Mouse (Mus musculus): ENCODE measurements around the gene R3hdm4. TPM values are rescaled to one million over a fixed set of nuclear protein-coding genes. Genes with fewer than 3 reads are reported as not detected.

Gene R3hdm4
- total RNA-seq, 1 experiment from 2014 or later: 75.8 TPM

DNA sequence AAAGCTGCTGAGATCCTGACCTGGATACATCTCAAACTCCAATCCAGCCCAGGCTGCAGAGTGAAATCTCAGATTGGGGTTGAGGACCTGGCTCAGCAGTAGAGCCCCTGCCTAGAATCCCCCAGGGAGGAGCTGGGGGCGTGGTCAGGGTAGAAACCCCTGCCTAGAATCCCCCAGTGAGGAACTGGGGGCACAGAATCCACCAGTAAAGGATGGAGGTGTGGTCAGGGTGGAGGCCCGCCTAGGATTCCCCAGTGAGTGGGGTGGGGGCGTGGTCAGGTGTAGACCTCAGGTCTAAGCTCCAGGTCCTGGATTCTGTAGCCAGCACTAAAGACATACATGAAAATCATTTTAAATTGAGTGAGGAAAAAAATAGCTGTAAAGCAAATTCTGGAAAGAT lies 48.1 kb downstream of the R3hdm4 start:
- DNase-seq: no peak

GRCm38 (mm10) chr10:79871845-79872244 lies 49.2 kb downstream of the R3hdm4 start:
- no peak for DNase-seq

GRCm38 (mm10) chr10:79866601-79867000 lies 54.4 kb downstream of the R3hdm4 start:
- DNase-seq: no peak

DNA sequence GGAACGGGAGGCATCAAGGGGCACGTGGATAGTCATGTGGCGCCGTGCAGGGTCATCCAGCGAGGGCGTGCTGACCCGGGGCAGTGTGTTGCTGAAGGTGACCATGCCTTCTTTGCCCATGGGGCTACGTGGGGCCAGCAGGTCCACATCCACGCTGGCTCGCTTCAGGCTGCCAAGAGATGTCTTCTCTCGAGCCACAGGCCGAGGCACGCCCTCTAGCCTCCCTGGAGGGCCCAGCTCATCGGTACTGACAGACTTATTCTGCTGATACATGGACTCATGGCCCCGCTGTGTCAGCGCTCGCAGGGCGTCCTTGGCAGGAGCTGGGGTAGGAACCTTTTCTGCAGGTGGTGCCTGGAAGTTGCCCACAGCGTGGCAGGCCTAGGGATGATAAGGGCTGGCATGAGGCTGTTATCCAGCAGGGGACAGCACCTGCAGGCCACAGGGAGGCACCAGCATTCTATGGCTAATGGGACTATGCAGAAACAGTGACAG lies 55.2 kb downstream of the R3hdm4 start:
- peak; percentile 70 for DNase-seq

- peak; percentile 52 for DNase-seq
Observed at GRCm38 (mm10) chr10:79865189-79865601, 55.8 kb downstream of the R3hdm4 start.

GRCm38 (mm10) chr10:79864351-79865188 lies 56.4 kb downstream of the R3hdm4 start:
- no peak for DNase-seq

DNA sequence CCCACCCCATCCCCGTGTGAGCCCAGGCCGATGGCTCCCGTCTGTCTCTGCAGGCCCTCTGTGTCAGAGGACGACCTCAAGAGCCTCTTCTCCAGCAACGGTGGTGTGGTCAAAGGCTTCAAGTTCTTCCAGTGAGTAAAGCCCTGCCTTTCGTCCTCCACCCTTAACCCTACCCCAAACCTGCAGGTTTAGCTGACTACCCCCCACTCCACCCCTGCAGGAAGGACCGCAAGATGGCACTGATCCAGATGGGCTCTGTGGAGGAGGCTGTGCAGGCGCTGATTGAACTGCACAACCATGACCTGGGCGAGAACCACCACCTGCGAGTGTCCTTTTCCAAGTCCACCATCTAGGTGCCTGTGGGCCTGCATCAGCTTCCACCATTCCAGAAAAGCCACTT lies 58.1 kb downstream of the R3hdm4 start:
- DNase-seq: no peak

- no peak for DNase-seq
Observed at GRCm38 (mm10) chr10:79862049-79862788, 58.8 kb downstream of the R3hdm4 start.

- DNase-seq: no peak
Observed at GRCm38 (mm10) chr10:79861230-79862048, 59.6 kb downstream of the R3hdm4 start.

- no peak for DNase-seq
Observed at GRCm38 (mm10) chr10:79860079-79860911, 60.7 kb downstream of the R3hdm4 start.

Small RNA genes lying within 50 kb of the gene (microRNA-seq; reads per million reads assigned to microRNA genes)
- 0 reads per million in 2 experiments for gene Mir6910

Other genes with a start within 250 kb of the R3hdm4 start
- gene Cdc34, start 239.0 kb downstream of the R3hdm4 start, total RNA-seq (2021): 79.1 and 82.4 TPM in 2 replicates
- gene Gzmm, start 232.2 kb downstream of the R3hdm4 start, total RNA-seq (2021): 0.89 and 1.1 TPM in 2 replicates
- 598 and 707 TPM in 2 replicates for gene Bsg, start 216.7 kb downstream of the R3hdm4 start, total RNA-seq (2021)
- gene Hcn2, start 204.6 kb downstream of the R3hdm4 start, total RNA-seq (2021): 7.1 and 10.6 TPM in 2 replicates
- 59.2 and 65.4 TPM in 2 replicates for gene Polrmt, start 174.6 kb downstream of the R3hdm4 start, total RNA-seq (2021)
- not detected in 2 replicates for gene Fgf22, start 166.1 kb downstream of the R3hdm4 start, total RNA-seq (2021)
- gene Rnf126, start 154.3 kb downstream of the R3hdm4 start, total RNA-seq (2021): 54.7 and 56.5 TPM in 2 replicates
- gene Fstl3, start 143.9 kb downstream of the R3hdm4 start, total RNA-seq (2021): 5.5 and 6.4 TPM in 2 replicates
- gene Prss57, start 130.2 kb downstream of the R3hdm4 start, total RNA-seq (2021): not detected in 2 replicates
- 77.9 and 78.3 TPM in 2 replicates for gene Palm, start 127.6 kb downstream of the R3hdm4 start, total RNA-seq (2021)
- gene Misp, start 100.2 kb downstream of the R3hdm4 start, total RNA-seq (2021): 0.26 TPM in 2 replicates
- gene Ptbp1, start 66.8 kb downstream of the R3hdm4 start, total RNA-seq (2021): 291 and 302 TPM in 2 replicates
- 1.0 TPM in 1 of 2 replicates, not detected in the other for gene Prtn3, start 46.7 kb downstream of the R3hdm4 start, total RNA-seq (2021)
- 0.93 and 2.2 TPM in 2 replicates for gene Plppr3, start 46.6 kb downstream of the R3hdm4 start, total RNA-seq (2021)
- 0.70 TPM in 1 of 2 replicates, not detected in the other for gene Elane, start 35.0 kb downstream of the R3hdm4 start, total RNA-seq (2021)
- gene Cfd, start 30.4 kb downstream of the R3hdm4 start, total RNA-seq (2021): 561 and 750 TPM in 2 replicates
- 32.0 and 38.4 TPM in 2 replicates for gene Med16, start 12.3 kb downstream of the R3hdm4 start, total RNA-seq (2021)
- not detected in 2 replicates for gene Gm26602, start 10.4 kb downstream of the R3hdm4 start, total RNA-seq (2021)
- 0.98 and 1.5 TPM in 2 replicates for gene Kiss1r, start 4.2 kb downstream of the R3hdm4 start, total RNA-seq (2021)
- 5.9 and 6.9 TPM in 2 replicates for gene Arid3a, start 5.8 kb upstream of the R3hdm4 start, total RNA-seq (2021)
- gene Wdr18, start 38.9 kb upstream of the R3hdm4 start, total RNA-seq (2021): 30.3 and 36.6 TPM in 2 replicates
- not detected in 2 replicates for gene Grin3b, start 49.5 kb upstream of the R3hdm4 start, total RNA-seq (2021)
- 141 and 157 TPM in 2 replicates for gene Tmem259, start 63.1 kb upstream of the R3hdm4 start, total RNA-seq (2021)
- 40.2 and 55.9 TPM in 2 replicates for gene Cnn2, start 67.4 kb upstream of the R3hdm4 start, total RNA-seq (2021)
- gene Abca7, start 75.3 kb upstream of the R3hdm4 start, total RNA-seq (2021): 18.7 and 20.7 TPM in 2 replicates
- 6.3 and 27.9 TPM in 2 replicates for gene Arhgap45, start 95.4 kb upstream of the R3hdm4 start, total RNA-seq (2021)
- gene Polr2e, start 118.6 kb upstream of the R3hdm4 start, total RNA-seq (2021): 98.8 and 108 TPM in 2 replicates
- gene Gpx4, start 126.0 kb upstream of the R3hdm4 start, total RNA-seq (2021): 1,329 and 1,354 TPM in 2 replicates
- 52.8 and 52.9 TPM in 2 replicates for gene Sbno2, start 184.4 kb upstream of the R3hdm4 start, total RNA-seq (2021)
- gene Stk11, start 194.6 kb upstream of the R3hdm4 start, total RNA-seq (2021): 138 and 147 TPM in 2 replicates
- 920 and 980 TPM in 2 replicates for gene Atp5d, start 217.4 kb upstream of the R3hdm4 start, total RNA-seq (2021)
- 69.9 and 137 TPM in 2 replicates for gene Cbarp, start 219.6 kb upstream of the R3hdm4 start, total RNA-seq (2021)
- gene Midn, start 227.1 kb upstream of the R3hdm4 start, total RNA-seq (2021): 114 and 140 TPM in 2 replicates
- 67.6 and 106 TPM in 2 replicates for gene Cirbp, start 244.8 kb upstream of the R3hdm4 start, total RNA-seq (2021)